Mouse (Mus musculus) cortical plate, adult 2 months (tissue): ENCODE measurements around the gene Gm29427.

ENCODE experiments used
- CTCF ChIP-seq: fragments of 200-500 bp; IDR thresholded peaks from 2 replicates; pipeline ENCODE4 v1.5.1; 2011; ENCODE audit warnings: mild to moderate bottlenecking, control low read depth, low read length; ENCODE audit not compliant: insufficient read depth; ENCODE audit errors: extremely low read depth
- POLR2A ChIP-seq: fragments of 200-500 bp; IDR thresholded peaks from 2 replicates; pipeline ENCODE4 v1.6.1; 2011; ENCODE audit warnings: mild to moderate bottlenecking, low read length, control low read depth; ENCODE audit not compliant: insufficient read depth; ENCODE audit errors: extremely low read depth

DNA sequence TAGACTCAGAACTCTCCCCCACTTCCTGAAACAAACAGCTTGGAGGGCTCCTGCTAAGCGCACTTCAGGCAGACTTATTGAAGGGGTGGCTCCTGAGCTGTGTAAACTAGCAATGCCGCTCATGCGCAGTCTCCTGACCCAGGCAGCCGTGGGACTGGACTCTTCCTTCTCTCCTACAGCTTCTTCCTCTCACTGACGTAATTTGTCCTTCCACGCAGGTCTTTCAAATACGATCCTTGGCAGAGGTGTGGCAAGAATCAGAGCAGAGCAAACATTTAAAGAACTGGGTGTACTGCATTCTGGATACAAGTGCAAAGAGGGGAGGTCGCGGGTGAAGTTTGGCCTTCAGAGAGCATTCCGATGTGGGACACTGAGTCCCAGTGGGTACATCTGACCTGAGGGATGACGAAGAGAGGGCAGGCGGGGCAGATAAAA is 48.4 kb upstream of the Gm29427 start:
- TF ChIP-seq CTCF: no peak
- no peak for TF ChIP-seq POLR2A
